Mouse (Mus musculus) ES-E14 (cell line): ENCODE data around the gene Golph3. TPM values are rescaled to one million over a fixed set of nuclear protein-coding genes. Genes with fewer than 3 reads are reported as not detected.

Source experiments
- DNase-seq: peaks from one replicate; pipeline ENCODE4 v3.0.0-alpha.2; 2013; ENCODE audit warnings: low read depth, low spot score
- H3K27ac ChIP-seq: 2 replicates; pipeline ENCODE4 v1.5.1; 2012; ENCODE audit warnings: low read depth, mild to moderate bottlenecking, low read length, moderate library complexity, mixed read lengths; ENCODE audit not compliant: poor library complexity, insufficient read depth, severe bottlenecking
- H3K36me3 ChIP-seq: 2 replicates; pipeline ENCODE4 v1.6.1; 2012; ENCODE audit warnings: mild to moderate bottlenecking, low read length, moderate library complexity, mixed read lengths; ENCODE audit not compliant: control insufficient read depth, poor library complexity, insufficient read depth, severe bottlenecking
- H3K4me1 ChIP-seq, 2 experiments: fragments of 150-350 bp in 1 of 2; sonication (generic) in 1 of 2; 2 replicates each; pipeline ENCODE4 v1.6.1; 2012; ENCODE audit warnings: low read length in 2 of 2, mild to moderate bottlenecking in 1 of 2, mixed read lengths in 1 of 2; ENCODE audit not compliant: control insufficient read depth in 2 of 2, insufficient read depth in 2 of 2, poor library complexity in 1 of 2
- H3K4me3 ChIP-seq, 2 experiments: fragments of 150-350 bp in 1 of 2; sonication (generic) in 1 of 2; 2 replicates each; pipeline ENCODE4 v1.5.1; 2012; ENCODE audit warnings: low read length in 2 of 2, low read depth in 1 of 2, mild to moderate bottlenecking in 1 of 2, mixed read lengths in 1 of 2; ENCODE audit not compliant: insufficient read depth in 1 of 2, poor library complexity in 1 of 2, severe bottlenecking in 1 of 2
- H3K9ac ChIP-seq: 2 replicates; pipeline ENCODE4 v1.6.1; 2012; ENCODE audit warnings: low read depth, mild to moderate bottlenecking, low read length, mixed read lengths; ENCODE audit not compliant: poor library complexity, insufficient read depth, severe bottlenecking
- H3K9me3 ChIP-seq: fragments of 150-350 bp; sonication (generic); 2 replicates; pipeline ENCODE4 v1.6.1; 2012; ENCODE audit warnings: low read depth, mild to moderate bottlenecking, low read length; ENCODE audit not compliant: control insufficient read depth, insufficient read depth
- CHD2 ChIP-seq: IDR thresholded peaks from 2 replicates; pipeline ENCODE4 v1.6.1; 2014; ENCODE audit warnings: mild to moderate bottlenecking, low read depth, low read length, inconsistent platforms
- HCFC1 ChIP-seq: IDR thresholded peaks from 2 replicates; pipeline ENCODE4 v1.6.1; 2012; ENCODE audit warnings: low read length, inconsistent platforms, borderline replicate concordance; ENCODE audit not compliant: insufficient read depth
- MAFK ChIP-seq: IDR thresholded peaks from 2 replicates; pipeline ENCODE4 v1.6.1; 2014; ENCODE audit warnings: mild to moderate bottlenecking, low read depth, low read length, inconsistent platforms; ENCODE audit not compliant: insufficient read depth
- ZC3H11A ChIP-seq: IDR thresholded peaks from 2 replicates; pipeline ENCODE4 v1.6.1; 2012; ENCODE audit warnings: low read depth, mild to moderate bottlenecking, inconsistent platforms, low read length, borderline replicate concordance
- ZNF384 ChIP-seq: IDR thresholded peaks from 2 replicates; pipeline ENCODE4 v1.6.1; 2012; ENCODE audit warnings: low read depth, low read length, inconsistent platforms
- in situ Hi-C, 2 experiments: fragments of 600-800 bp; cut with MboI; formaldehyde crosslinking; loops; one replicate each; pipeline ENCODE4 v1.15.1; 2025; ENCODE audit warnings: low sequenced_read_pairs in 2 of 2, inconsistent platforms in 1 of 2; ENCODE audit not compliant: unreplicated experiment in 2 of 2
- total RNA-seq: library from RNA; depleted of rRNA; stranded (reverse); fragments of 300-350 nt; gene quantifications from 2 replicates; pipeline ENCODE4 v1.2.3, GENCODE M21; 2012

The Golph3 gene
- total RNA-seq, 1 experiment, result 72.9 TPM

DNA sequence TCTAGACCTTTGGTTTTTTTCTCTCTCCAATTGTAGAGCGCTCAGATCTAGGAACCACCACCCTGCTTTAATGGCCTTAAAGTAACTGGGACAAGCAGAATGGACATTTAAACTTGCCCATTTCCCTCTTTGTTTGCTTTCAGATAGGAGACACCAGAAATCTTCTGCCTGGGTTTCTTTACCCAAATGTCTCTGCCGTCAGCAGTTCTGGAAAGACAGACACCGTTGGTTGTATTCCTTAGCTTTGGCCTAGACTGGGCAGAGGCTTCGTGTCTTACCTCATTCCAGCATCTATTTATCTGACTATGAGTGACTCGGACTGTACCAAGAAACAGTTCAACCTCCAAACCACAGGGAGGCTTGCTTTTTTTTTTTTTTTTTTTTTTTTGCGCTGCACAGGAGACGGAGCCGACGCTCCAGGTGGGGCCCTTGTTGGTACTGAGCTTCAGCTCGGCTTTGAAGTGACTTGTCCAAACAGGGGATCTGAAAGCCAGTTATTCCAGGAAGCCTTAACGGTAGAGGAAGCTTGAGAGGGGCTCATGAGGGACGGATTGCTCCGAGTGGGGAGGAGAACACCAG lies 55.3 kb downstream of the Golph3 start:
- Histone ChIP-seq H3K36me3 (no peaks in the 10 kb centered on the region), H3K4me3 (no peak overlapping the region), H3K4me1 (peaks cover 0 to 5% of the 10 kb centered on the region in 2 experiments; a peak in 2 of 4 replicates), H3K9ac (no peak overlapping the region), H3K27ac (no peak overlapping the region), H3K9me3 (no peaks in the 10 kb centered on the region)
- in situ Hi-C loops, result loop anchor here (10.0 kb wide), 1 partner anchor 198 kb away; no protein-coding TSS in a partner anchor
- DNase-seq, result no peak
- TF ChIP-seq ZNF384 (peak; percentile 92), ZC3H11A (no peak)

DNA sequence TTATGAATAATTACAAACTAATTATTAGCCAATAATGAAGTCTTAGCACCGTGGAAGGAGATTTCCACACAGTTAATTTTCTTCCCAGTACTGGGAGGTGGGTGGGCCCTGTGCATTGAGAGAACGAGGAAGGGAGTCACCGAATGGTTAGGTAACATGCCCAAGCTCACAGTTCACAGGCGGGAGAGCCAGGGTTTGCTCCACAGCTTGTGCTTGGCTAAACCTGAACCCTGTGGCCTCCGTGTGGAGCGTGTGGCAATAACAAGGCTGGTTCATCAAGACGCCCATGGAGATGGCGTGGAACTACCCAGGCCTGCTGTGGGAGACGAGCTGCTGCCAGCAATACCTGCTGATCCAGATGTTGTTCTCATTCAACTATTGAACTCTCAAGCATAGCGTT lies 56.5 kb downstream of the Golph3 start:
- TF ChIP-seq CHD2 (no peak), HCFC1 (no peak), ZNF384 (no peak), ZC3H11A (no peak), MAFK (no peak)
- Histone ChIP-seq H3K27ac (no peak overlapping the region), H3K4me3 (no peak overlapping the region), H3K9ac (no peak overlapping the region), H3K36me3 (no peaks in the 10 kb centered on the region), H3K9me3 (no peaks in the 10 kb centered on the region), H3K4me1 (peaks cover 0 to 5% of the 10 kb centered on the region in 2 experiments; a peak in 2 of 4 replicates)
- DNase-seq, result no peak
- in situ Hi-C loops, result loop anchor here (10.0 kb wide), 1 partner anchor 197 kb away; no protein-coding TSS in a partner anchor

DNA sequence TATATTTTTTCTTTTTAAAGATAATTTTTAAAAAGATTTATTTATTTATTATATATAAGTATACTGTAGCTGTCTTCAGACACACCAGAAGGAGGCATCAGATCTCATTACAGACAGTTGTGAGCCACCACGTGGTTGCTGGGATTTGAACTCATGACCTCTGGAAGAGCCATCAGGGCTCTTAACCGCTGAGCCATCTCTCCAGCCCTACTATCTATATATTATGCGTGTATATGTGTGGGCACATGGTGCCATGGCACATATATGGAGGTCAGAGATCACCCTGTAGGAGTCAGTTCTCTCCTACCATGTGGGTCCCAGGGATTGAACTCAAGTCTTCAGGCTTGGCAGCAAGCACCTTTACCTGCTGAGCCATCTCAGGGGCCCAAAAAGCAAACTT lies 58.8 kb downstream of the Golph3 start:
- Histone ChIP-seq H3K9ac (no peak overlapping the region), H3K4me3 (no peak overlapping the region), H3K9me3 (no peaks in the 10 kb centered on the region), H3K4me1 (no peaks in the 10 kb centered on the region), H3K27ac (no peak overlapping the region), H3K36me3 (no peaks in the 10 kb centered on the region)
- TF ChIP-seq ZNF384 (no peak), ZC3H11A (no peak)
- in situ Hi-C loops, result no loop called here
- no peak for DNase-seq

DNA sequence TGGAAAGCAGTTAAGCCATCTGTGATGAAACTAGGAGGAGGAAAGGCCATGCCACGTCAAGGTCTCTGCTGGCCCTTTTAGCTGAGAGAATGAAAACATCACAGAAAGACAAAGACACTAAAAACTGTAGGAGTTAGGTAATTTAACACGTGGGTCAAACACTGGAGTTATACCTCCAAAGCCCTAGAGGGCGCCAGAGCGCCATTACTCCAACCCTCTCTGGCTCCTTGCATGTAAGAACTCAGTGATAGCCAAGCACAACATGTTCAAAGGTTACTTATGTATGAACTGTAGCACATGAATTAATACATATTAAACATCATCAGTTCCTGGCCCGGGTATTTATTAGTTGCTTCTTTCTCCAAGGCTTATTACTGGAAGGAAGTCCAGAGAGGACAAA lies 59.3 kb downstream of the Golph3 start:
- in situ Hi-C loops, result no loop called here
- no peak for TF ChIP-seq CHD2
- TF ChIP-seq ZNF384, result no peak
- 0 out of 2 replicates have a peak, but pooled peaks have one; percentile 4 for TF ChIP-seq ZC3H11A
- 0 out of 2 replicates have a peak, but pooled peaks have one; percentile 19 for TF ChIP-seq MAFK
- DNase-seq, result peak; percentile 85
- no peaks in the 10 kb centered on the region for H3K36me3 ChIP-seq
- no peak overlapping the region for H3K9ac ChIP-seq
- no peak overlapping the region for H3K27ac ChIP-seq
- no peaks in the 10 kb centered on the region for H3K4me1 ChIP-seq
- H3K4me3 ChIP-seq, result no peak overlapping the region
- H3K9me3 ChIP-seq, result no peaks in the 10 kb centered on the region

DNA sequence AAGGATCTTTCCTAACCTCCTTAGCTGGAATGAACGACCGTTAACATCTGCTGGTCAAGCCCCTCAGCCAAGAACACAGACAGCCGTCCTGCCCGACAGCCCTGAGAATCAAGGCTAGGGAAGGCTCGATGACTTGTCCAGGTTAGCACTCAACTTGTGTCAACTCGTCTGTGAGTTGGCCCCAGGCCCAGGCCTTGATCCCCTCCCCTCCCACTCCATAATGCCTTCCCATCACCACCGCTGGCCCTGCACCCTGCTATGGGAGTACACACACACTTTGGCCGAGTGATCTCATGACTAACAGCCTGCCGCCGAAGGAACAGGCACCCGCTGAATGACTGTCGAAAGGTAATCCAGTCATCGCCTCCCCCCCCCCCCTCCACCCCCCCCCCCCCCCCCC lies 63.4 kb downstream of the Golph3 start:
- no peak for DNase-seq
- Histone ChIP-seq H3K9ac (no peak overlapping the region), H3K4me1 (no peaks in the 10 kb centered on the region), H3K27ac (no peak overlapping the region), H3K4me3 (no peak overlapping the region), H3K9me3 (no peaks in the 10 kb centered on the region), H3K36me3 (no peaks in the 10 kb centered on the region)
- in situ Hi-C loops, result no loop called here
- no peak for TF ChIP-seq CHD2
- TF ChIP-seq HCFC1, result no peak
- no peak for TF ChIP-seq MAFK
- TF ChIP-seq ZNF384, result no peak
- no peak for TF ChIP-seq ZC3H11A
